Mouse (Mus musculus): ENCODE data around the gene Gfer.

GRCm38 (mm10) chr17:24728184-24728583 lies 32.2 kb upstream of the Gfer start:
- no peak for TF ChIP-seq POLR2A (IDR thresholded peaks at IDR 0.05; ENCODE audit: insufficient read length, low read depth)
- no peak for TF ChIP-seq POLR2AphosphoS2 (IDR thresholded peaks at IDR 0.05; ENCODE audit: insufficient read length, low read depth)
- TF ChIP-seq USF1 (IDR thresholded peaks at IDR 0.05; ENCODE audit: low read depth) = no peak
- TF ChIP-seq REST (IDR thresholded peaks at IDR 0.05; ENCODE audit: insufficient read depth, insufficient read length) = no peak
- TF ChIP-seq E2F4 (IDR thresholded peaks at IDR 0.05; ENCODE audit: insufficient read depth) = no peak
- TF ChIP-seq MYOG (IDR thresholded peaks at IDR 0.05; ENCODE audit: control insufficient read depth in 1 of 3, insufficient read depth in 1 of 3, insufficient read length in 2 of 3, low read depth in 2 of 3) = no peak
- no peak for TF ChIP-seq TCF12 (IDR thresholded peaks at IDR 0.05; ENCODE audit: insufficient read depth, poor library complexity, severe bottlenecking)
- TF ChIP-seq CEBPB (IDR thresholded peaks at IDR 0.05; ENCODE audit: insufficient read depth, poor library complexity, severe bottlenecking) = no peak
- TF ChIP-seq MYOD1 (IDR thresholded peaks at IDR 0.05; ENCODE audit: control insufficient read depth in 1 of 3, insufficient read length in 2 of 3, low read depth in 2 of 3) = no peak
- TF ChIP-seq TCF3 (IDR thresholded peaks at IDR 0.05; ENCODE audit: insufficient read length, low read depth) = no peak

Data from myocyte (in vitro differentiated cells).